Mouse (Mus musculus) central nervous system, embryonic 18 days (tissue): ENCODE data around the gene Sapcd2. TPM values are rescaled to one million over a fixed set of nuclear protein-coding genes. Genes with fewer than 3 reads are reported as not detected.

Source experiments
- polyA plus RNA-seq: library from polyadenylated mRNA; depleted of rRNA; stranded (reverse); fragments of >200 nt; gene quantifications from 2 replicates; pipeline ENCODE4 v1.2.3, GENCODE M21; 2012; rRNA removed

Gene Sapcd2
- 16.3 and 17.1 TPM in 2 replicates for polyA plus RNA-seq

DNA sequence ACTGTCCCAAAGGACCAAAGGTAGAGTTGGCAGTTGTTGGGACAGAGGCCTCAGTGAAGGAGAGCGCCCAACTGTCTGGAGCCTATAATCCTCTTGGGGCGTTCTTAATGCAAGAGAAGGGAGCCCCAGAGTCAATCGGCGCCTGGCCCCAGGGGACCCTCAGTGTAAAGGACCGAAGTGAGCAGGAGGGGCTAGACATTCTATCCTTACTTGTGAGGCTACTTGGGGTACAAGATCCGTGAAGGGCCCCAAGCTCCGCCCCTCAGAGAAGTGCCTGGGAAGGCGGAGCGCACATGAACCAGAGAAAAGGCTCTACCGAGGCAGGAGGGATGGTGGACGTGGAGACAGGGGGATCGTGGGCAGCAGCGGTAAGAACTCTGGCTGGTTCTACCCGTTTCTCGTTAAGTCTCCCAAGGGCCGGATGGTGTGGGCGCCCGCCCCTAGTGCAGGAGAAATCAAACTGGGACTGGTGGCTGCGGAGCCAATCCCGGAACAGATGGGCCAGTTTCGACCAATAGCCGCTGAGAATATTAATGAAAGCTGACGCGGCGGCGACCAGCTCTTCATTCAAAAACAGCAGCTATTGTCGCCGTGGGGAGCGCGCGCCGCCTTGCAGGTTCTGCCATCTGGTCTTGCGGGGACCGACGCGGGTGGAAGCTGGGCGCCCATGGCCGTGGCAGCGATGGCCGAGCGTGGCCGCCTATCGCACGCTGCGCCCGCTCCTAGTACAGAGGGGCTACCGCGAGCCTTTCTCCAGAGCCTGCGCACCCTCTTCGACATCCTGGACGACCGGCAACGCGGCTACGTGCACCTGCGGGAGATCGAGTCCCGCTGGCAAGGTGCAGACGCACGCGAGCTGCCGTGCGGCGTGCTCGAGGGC, at the start of gene Sapcd2:
Sapcd2 (plus strand) TSS at position 558 of the 880 bp plus-strand sequence.

DNA sequence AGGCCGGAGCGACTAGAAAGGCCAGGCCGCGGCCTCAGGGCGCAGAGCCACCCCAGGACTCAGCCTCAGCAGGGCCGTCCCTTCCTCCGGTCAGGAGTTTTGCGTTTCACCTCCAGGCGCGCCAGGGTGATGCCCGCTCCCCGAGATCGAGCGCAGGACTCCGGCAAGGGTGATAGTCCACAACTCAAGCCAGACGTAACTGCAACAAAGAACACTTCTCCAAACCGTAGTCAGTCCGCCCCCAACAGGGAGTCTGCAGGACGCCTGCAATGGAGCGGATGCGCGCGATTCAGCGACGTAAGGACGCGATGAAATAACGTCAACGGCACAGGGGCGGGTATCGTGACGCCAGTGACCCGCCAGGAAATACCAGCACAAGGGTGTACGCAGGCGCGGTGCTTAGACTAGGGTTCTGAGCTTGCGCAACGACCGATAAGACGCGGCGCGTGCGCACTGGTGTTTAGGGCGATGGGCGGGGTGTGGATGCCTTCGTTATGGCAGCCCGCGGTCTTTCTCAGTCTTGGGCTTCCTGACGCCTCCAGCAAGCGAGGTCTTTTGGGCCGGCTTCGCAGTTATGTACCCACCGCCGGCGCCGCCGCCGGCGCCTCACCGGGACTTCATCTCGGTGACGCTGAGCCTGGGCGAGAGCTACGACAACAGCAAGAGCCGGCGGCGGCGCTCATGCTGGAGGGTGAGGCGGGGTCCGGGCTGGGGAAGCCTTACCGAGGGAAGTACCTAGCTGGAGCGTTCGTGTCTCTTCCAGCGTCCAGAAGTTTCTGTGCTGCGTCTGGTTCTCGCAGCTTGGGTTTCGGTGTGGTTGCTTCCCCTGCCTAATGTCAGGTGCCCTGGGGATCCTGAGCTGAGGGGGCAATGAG, 39.6 kb upstream of the Sapcd2 start, which contains the start of gene Man1b1:
Man1b1 (plus strand) TSS at position 53 of the 875 bp plus-strand sequence.

DNA sequence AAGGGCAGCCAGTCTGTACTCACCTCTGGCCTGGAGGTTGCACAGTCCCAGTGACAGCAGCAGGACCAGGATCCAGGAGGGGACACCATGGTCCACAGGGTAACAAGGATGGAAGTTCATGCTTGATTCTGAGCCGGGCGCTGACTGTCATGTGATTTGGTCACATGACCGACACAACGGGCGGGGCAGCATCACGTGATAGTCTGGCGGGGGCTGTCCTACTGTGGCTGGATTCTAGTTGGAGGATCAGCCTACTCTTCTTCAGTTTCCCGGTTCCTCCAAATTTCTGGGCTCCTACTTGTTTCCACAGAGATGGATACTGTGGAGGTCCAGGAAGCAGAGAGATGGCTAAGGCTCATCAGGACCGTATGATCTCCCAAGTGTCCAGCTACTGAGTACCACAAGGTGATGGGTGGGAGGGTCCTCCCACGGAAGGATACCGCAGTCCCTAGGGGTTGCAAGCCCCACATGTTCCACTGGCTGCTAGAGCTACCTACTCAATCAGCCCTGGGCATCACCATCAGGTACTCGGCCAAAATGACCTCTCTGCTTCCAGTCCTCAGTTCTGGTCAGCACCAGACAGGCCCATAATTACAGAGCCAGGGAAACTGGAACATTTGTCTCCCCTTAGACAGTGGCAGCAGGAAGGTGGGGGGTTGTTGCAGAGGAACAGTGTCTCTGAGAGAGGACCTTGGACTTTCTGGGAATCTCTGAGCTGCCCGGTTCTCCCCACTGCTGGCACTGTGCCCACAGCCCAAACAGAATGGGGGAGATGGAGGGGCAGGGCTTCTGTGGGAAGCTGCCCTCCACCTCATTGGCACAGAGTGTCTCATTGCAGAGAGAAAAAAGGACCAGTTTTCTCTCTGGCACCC, 15.7 kb upstream of the Sapcd2 start, which contains the start of gene Dpp7:
Dpp7 (minus strand) TSS at position 152 of the 872 bp plus-strand sequence.

DNA sequence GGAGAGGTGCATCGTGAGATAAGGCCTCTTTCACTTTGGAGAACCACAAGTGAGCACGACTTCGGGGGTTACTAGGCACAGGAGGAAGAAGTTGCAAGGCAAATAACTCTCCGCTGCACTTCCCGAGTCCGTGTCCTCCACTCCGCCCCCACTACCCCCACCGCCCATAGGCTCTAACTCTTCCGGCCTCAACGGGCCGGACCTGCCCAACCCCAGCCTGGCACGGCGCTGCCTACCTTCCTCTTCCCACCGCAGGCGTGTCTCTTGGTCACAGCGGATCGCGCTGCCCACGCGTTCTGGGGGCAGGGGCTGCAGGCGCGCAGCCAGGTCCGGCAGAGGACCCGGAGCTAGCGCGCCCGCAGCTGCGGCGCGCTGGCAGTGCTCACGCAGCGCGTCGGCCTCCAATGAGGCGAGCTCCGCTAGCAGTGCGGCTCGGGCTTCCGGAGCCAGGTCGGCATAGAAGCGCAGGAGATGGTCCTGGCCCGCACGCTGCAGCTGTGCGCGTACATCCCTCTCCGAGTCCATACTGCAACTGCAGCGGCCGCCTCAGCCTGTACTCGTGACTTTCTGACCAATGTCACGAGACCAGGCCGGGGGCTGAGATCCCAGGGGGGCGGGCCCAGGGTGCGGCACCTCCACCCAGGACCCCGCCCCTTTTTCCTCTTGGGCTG, 6.9 kb upstream of the Sapcd2 start, which contains the start of gene Uap1l1:
Uap1l1 (minus strand) TSS at position 592 of the 671 bp plus-strand sequence.

DNA sequence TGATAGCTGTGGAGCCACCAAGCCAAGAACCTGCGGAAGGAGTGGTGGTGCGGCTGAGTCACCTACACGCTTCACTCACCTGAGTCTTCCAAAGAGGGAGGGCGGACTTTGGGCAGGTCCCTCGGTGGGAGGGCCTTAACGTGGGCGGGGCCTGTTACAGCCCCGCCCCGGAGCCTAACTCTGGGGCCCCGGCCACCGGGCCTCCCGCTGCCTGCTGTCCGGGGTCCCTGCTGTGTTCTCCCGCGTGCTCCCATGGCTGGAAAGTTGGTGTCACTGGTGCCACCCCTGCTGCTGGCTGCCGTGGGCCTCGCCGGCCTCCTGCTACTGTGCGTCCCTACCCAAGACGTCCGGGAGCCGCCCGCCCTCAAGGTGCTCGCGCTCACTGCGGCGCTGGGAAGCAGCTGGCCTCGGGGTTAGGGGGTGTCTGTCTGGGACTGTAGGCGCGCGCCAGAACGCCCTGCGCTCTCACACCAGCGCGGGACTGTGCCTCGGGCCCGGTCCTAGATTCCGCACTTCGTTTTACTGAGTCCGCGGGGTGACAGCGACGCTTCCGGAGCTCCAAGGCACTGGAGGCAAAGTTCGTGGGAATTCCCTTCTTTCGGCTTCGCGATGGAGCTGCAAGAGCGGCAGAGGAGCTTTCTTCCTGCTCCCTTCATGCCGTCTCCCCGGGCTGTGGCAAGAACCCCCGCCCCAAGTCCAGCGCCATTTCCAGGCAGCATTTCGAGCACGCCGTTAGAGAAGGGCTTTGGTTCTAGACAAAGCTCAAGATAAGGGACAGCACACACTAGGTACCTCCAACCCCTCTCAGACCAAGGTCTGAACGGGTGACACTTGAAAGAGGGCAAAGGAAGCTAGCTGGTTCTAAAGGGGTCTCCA, 23.8 kb downstream of the Sapcd2 start, which contains the start of gene Entpd2:
Entpd2 (plus strand) TSS at position 154 of the 876 bp plus-strand sequence.

DNA sequence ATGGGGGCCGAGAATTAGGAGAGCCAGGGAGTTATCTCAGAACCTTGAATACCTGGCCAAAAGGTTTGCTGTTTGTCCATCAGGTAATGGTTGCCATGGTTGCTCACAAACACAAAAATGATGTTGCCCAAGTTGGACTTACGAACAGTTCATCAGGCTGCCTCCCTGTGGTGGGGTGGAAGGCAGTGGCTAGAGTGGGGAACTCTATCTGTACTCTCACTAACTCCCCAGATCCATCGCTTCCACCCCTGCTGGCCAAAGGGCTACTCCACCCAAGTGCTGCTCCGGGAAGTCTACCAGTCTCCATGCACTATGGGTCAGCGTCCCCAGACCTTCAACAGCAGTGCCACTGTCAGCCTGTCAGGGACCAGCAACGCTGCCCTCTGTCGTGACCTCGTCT, 26.9 kb downstream of the Sapcd2 start, which contains the start of gene Npdc1:
Npdc1 (plus strand) TSS at position 301 of the 400 bp plus-strand sequence.

DNA sequence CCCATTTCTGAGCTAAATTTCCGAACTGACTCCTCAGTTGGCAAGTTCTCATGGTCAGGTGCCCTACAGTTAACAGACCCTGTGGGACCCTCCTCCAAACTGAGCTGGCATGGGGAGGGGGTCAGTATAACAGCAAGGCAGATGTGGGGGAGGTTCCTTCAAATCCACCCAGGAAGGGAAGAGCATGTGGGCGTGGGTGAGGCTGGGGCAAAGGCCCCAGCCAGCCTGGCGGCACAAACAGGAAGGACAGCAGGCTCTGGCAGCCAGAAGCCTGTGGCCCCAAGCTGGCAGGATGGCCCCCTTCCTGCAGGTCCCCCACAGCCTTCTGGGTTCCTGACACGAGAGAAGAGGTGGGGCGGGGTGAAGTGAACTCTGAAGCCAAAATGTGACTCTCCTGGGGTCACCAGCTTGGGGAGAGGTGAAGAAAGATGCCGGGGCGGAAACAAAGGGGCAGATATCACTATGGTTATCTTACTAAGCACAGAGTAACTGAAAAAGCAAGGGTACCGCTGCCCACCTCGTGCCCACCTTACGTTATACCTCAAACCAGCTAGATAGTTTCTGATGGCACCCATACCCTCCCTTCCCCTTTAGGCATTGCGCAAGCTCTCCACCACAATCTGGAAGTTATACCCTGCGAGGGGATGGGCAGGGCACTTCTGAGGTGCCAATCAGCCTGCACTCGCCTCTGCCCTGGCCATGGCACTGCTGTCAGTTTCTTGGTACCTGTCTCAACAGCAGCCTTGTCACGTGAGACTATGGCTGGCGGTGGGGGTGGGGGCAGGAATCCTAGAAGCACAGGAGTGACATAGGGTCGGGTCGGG, 50.7 kb downstream of the Sapcd2 start, which contains the start of gene Fut7:
Fut7 (plus strand) TSS at position 681 of the 824 bp plus-strand sequence.

Other genes starting within 250 kb of the Sapcd2 start
- 26.0 and 28.6 TPM in 2 replicates for gene Nrarp, start 191.6 kb upstream of the Sapcd2 start, polyA plus RNA-seq
- gene Tor4a, start 175.4 kb upstream of the Sapcd2 start, polyA plus RNA-seq = 1.9 and 2.2 TPM in 2 replicates
- 69.1 and 73.7 TPM in 2 replicates for gene Nelfb, start 160.8 kb upstream of the Sapcd2 start, polyA plus RNA-seq
- 0.05 TPM in 1 of 2 replicates, not detected in the other for gene Stpg3, start 157.7 kb upstream of the Sapcd2 start, polyA plus RNA-seq
- gene Fam166a, start 153.6 kb upstream of the Sapcd2 start, polyA plus RNA-seq = 0.13 TPM in 2 replicates
- 424 and 435 TPM in 2 replicates for gene Tubb4b, start 147.6 kb upstream of the Sapcd2 start, polyA plus RNA-seq
- gene Slc34a3, start 138.0 kb upstream of the Sapcd2 start, polyA plus RNA-seq = 0.03 TPM in 1 of 2 replicates, not detected in the other
- gene Rnf224, start 135.5 kb upstream of the Sapcd2 start, polyA plus RNA-seq = 0.05 TPM in 1 of 2 replicates, not detected in the other
- gene Rnf208, start 130.1 kb upstream of the Sapcd2 start, polyA plus RNA-seq = 126 and 144 TPM in 2 replicates
- 0.37 and 3.0 TPM in 2 replicates for gene Cysrt1, start 129.9 kb upstream of the Sapcd2 start, polyA plus RNA-seq
- 16.6 and 17.1 TPM in 2 replicates for gene AL732309.1, start 125.5 kb upstream of the Sapcd2 start, polyA plus RNA-seq
- gene Tmem203, start 116.9 kb upstream of the Sapcd2 start, polyA plus RNA-seq = 22.0 and 25.2 TPM in 2 replicates
- 6.2 and 6.9 TPM in 2 replicates for gene Tprn, start 109.7 kb upstream of the Sapcd2 start, polyA plus RNA-seq
- gene Ssna1, start 99.9 kb upstream of the Sapcd2 start, polyA plus RNA-seq = 123 TPM in 2 replicates
- 107 and 110 TPM in 2 replicates for gene Anapc2, start 99.8 kb upstream of the Sapcd2 start, polyA plus RNA-seq
- not detected in 2 replicates for gene Tmem210, start 84.2 kb upstream of the Sapcd2 start, polyA plus RNA-seq
- 0.05 TPM in 1 of 2 replicates, not detected in the other for gene Lrrc26, start 82.4 kb upstream of the Sapcd2 start, polyA plus RNA-seq
- 60.3 and 61.9 TPM in 2 replicates for gene Grin1, start 53.1 kb upstream of the Sapcd2 start, polyA plus RNA-seq
- gene Man1b1, start 40.0 kb upstream of the Sapcd2 start, polyA plus RNA-seq = 24.1 and 24.3 TPM in 2 replicates
- 40.8 and 43.8 TPM in 2 replicates for gene Dpp7, start 16.0 kb upstream of the Sapcd2 start, polyA plus RNA-seq
- 3.7 and 4.6 TPM in 2 replicates for gene Uap1l1, start 6.6 kb upstream of the Sapcd2 start, polyA plus RNA-seq
- gene Entpd2, start 23.6 kb downstream of the Sapcd2 start, polyA plus RNA-seq = 9.8 and 11.4 TPM in 2 replicates
- gene Npdc1, start 27.0 kb downstream of the Sapcd2 start, polyA plus RNA-seq = 549 and 616 TPM in 2 replicates
- gene Fut7, start 50.9 kb downstream of the Sapcd2 start, polyA plus RNA-seq = 0.20 and 0.26 TPM in 2 replicates
- 42.3 and 48.1 TPM in 2 replicates for gene Abca2, start 56.4 kb downstream of the Sapcd2 start, polyA plus RNA-seq
- gene Clic3, start 84.5 kb downstream of the Sapcd2 start, polyA plus RNA-seq = 0.82 and 3.4 TPM in 2 replicates
- gene Paxx, start 88.8 kb downstream of the Sapcd2 start, polyA plus RNA-seq = 155 and 156 TPM in 2 replicates
- gene Ptgds, start 97.7 kb downstream of the Sapcd2 start, polyA plus RNA-seq = 539 and 800 TPM in 2 replicates
- not detected in 2 replicates for gene Lcn12, start 121.6 kb downstream of the Sapcd2 start, polyA plus RNA-seq
- gene Fbxw5, start 128.4 kb downstream of the Sapcd2 start, polyA plus RNA-seq = 30.0 and 36.6 TPM in 2 replicates
- gene C8g, start 129.4 kb downstream of the Sapcd2 start, polyA plus RNA-seq = 2.5 and 4.0 TPM in 2 replicates
- gene Traf2, start 174.6 kb downstream of the Sapcd2 start, polyA plus RNA-seq = 9.5 and 10.1 TPM in 2 replicates
- 200 and 205 TPM in 2 replicates for gene Edf1, start 185.5 kb downstream of the Sapcd2 start, polyA plus RNA-seq
- gene Mamdc4, start 202.5 kb downstream of the Sapcd2 start, polyA plus RNA-seq = 2.7 and 2.8 TPM in 2 replicates
- gene Phpt1, start 202.9 kb downstream of the Sapcd2 start, polyA plus RNA-seq = 149 and 150 TPM in 2 replicates
- 32.4 and 41.2 TPM in 2 replicates for gene Ajm1, start 209.4 kb downstream of the Sapcd2 start, polyA plus RNA-seq
- 79.9 and 82.9 TPM in 2 replicates for gene Rabl6, start 236.2 kb downstream of the Sapcd2 start, polyA plus RNA-seq
- 0.04 TPM in 1 of 2 replicates, not detected in the other for gene Ccdc183, start 245.4 kb downstream of the Sapcd2 start, polyA plus RNA-seq
- gene Tmem141, start 249.7 kb downstream of the Sapcd2 start, polyA plus RNA-seq = 47.6 and 54.3 TPM in 2 replicates